Mouse (Mus musculus) neutrophil, adult 83 days (primary cell): Measurements from ENCODE around the gene Shisa5. TPM values are rescaled to one million over a fixed set of nuclear protein-coding genes. Genes with fewer than 3 reads are reported as not detected.

Experiments
- total RNA-seq, 2 experiments: library from RNA; stranded (reverse); gene quantifications; one replicate each; pipeline ENCODE4 v1.2.4; 2023

Shisa5 gene
- total RNA-seq: 100 to 1,000 TPM; 192 to 213 TPM

GRCm38 (mm10) chr9:109038086-109038895 lies at the start of gene Shisa5:
Gene Shisa5 (plus strand): TSS chr9:109038565.

GRCm38 (mm10) chr9:108991428-108992084 lies 46.8 kb upstream of the Shisa5 start, which contains the start of gene Pfkfb4:
Gene Pfkfb4 (plus strand): TSS chr9:108991778.

GRCm38 (mm10) chr9:109059136-109059903 lies 21.0 kb downstream of the Shisa5 start, which contains the start of gene Trex1:
Gene Trex1 (minus strand): TSS chr9:109059734.

GRCm38 (mm10) chr9:109073661-109074573 lies 35.6 kb downstream of the Shisa5 start, which contains the start of gene Atrip:
Gene Atrip (minus strand): TSS chr9:109074124.

GRCm38 (mm10) chr9:109082124-109082800 lies 43.9 kb downstream of the Shisa5 start, which contains the start of the genes Ccdc51 and Tma7:
Gene Ccdc51 (plus strand): TSS chr9:109082493.
Gene Tma7 (minus strand): TSS chr9:109082587.

GRCm38 (mm10) chr9:109095137-109095982 lies 57.0 kb downstream of the Shisa5 start, which contains the start of gene Plxnb1:
Gene Plxnb1 (plus strand): TSS chr9:109095389.

Other genes with a start within 250 kb of the Shisa5 start
- gene Nckipsd, start 230.2 kb upstream of the Shisa5 start, total RNA-seq: 1 to 10 TPM; 7.8 TPM
- 10 to 100 TPM; 38.5 to 52.8 TPM for gene Celsr3, start 212.2 kb upstream of the Shisa5 start, total RNA-seq
- 10 to 100 TPM in 1 of 2 experiments, 1 to 10 TPM in 1; 9.6 to 14.2 TPM for gene Slc26a6, start 185.3 kb upstream of the Shisa5 start, total RNA-seq
- not detected for gene Tmem89, start 123.9 kb upstream of the Shisa5 start, total RNA-seq
- 100 to 1,000 TPM; 143 to 152 TPM for gene Uqcrc1, start 101.9 kb upstream of the Shisa5 start, total RNA-seq
- gene Col7a1, start 85.0 kb upstream of the Shisa5 start, total RNA-seq: 1 to 10 TPM; 2.2 to 2.6 TPM
- gene Ucn2, start 52.6 kb upstream of the Shisa5 start, total RNA-seq: not detected
- gene Pfkfb4, start 46.8 kb upstream of the Shisa5 start, total RNA-seq: 100 to 1,000 TPM; 152 to 163 TPM
- 10 to 100 TPM; 47.7 to 51.9 TPM for gene Trex1, start 21.2 kb downstream of the Shisa5 start, total RNA-seq
- 10 to 100 TPM; 10.4 to 10.5 TPM for gene Atrip, start 35.6 kb downstream of the Shisa5 start, total RNA-seq
- gene Ccdc51, start 43.9 kb downstream of the Shisa5 start, total RNA-seq: 1 to 10 TPM; 5.2 to 8.0 TPM
- gene Tma7, start 44.0 kb downstream of the Shisa5 start, total RNA-seq: 100 to 1,000 TPM; 243 to 254 TPM
- gene Plxnb1, start 56.8 kb downstream of the Shisa5 start, total RNA-seq: under 1 TPM; 0.11 to 0.68 TPM
- gene Fbxw21, start 123.5 kb downstream of the Shisa5 start, total RNA-seq: not detected
- not detected for gene Fbxw13, start 157.4 kb downstream of the Shisa5 start, total RNA-seq
- not detected for gene Fbxw20, start 196.2 kb downstream of the Shisa5 start, total RNA-seq
- gene Fbxw14, start 249.1 kb downstream of the Shisa5 start, total RNA-seq: not detected